In the genomic region with DNA sequence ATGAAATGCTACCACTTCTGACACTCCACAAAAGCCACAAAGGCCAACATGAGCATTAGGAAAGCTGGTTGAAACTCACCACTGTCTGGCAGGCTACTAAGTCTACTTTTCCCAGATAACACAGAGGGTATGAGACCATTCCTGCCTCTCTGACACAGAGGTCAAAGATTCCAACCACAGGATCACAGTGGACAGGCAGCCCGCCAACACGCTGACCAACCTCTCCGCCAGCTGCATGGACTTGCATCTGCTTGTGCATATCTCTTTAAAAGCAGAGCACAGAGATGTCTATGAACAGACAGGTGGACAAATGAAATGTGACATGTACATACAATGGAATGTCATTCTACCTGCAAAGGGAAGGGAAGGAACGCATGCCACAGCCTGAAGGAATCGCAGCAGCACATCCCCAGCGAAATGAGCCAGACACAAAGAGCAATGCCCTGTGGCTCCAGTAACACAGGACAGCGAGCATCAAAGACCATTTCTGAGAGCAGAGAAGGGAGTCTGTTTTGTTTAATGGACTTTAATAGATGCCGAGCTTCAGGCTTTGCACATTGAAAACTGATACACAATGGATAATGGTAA, we compare ENCODE assay signal across 33 mouse cellular contexts. TPM values are rescaled to one million over a fixed set of nuclear protein-coding genes. Genes with fewer than 3 reads are reported as not detected.
DNase-seq lines count a peak whose midpoint lies in the region; ATAC-seq and TF ChIP-seq lines count a peak whose summit lies in the region.
"Had no signal": no experiment of that assay in that cellular context is flagged by ENCODE, and none has a peak within 500 bp of the region (broad histone marks: within the 10 kb centered on the region; RNA-seq: fewer than 3 reads in every experiment).

No protein-coding gene starts in this region.

- no peaks in the 10 kb centered on the region for H3K9me3 ChIP-seq in midbrain, embryonic 14.5 days (ENCODE audit: control insufficient read depth, low read length)
- H3K9me3 ChIP-seq in midbrain, embryonic 11.5 days (ENCODE audit: control insufficient read depth, low read length) = no peaks in the 10 kb centered on the region
- no peaks in the 10 kb centered on the region for H3K9me3 ChIP-seq in embryonic facial prominence, embryonic 10.5 days
- H3K9me3 ChIP-seq in kidney, embryonic 15.5 days (replicated peaks) = no peaks in the 10 kb centered on the region
- H3K9me3 ChIP-seq: embryonic facial prominence, embryonic 13.5 days; forebrain, embryonic 12.5 days; heart, embryonic 15.5 days; liver, embryonic 12.5 days; megakaryocyte, embryonic 14.5 days had no signal

- 46% methylated on average over 8 of the region's 8 CpGs for WGBS in midbrain, embryonic 14.5 days
- WGBS in midbrain, embryonic 11.5 days = 71% methylated on average over 8 of the region's 8 CpGs
- 70% methylated on average over 8 of the region's 8 CpGs for WGBS in embryonic facial prominence, embryonic 10.5 days
- WGBS in kidney, embryonic 15.5 days = 65% methylated on average over 8 of the region's 8 CpGs

- ATAC-seq in midbrain, embryonic 14.5 days (ENCODE audit: low FRiP score, low TSS enrichment) = no peak
- ATAC-seq in midbrain, embryonic 11.5 days (ENCODE audit: low FRiP score) = no peak
- no peak for ATAC-seq in kidney, embryonic 15.5 days (replicated peaks; ENCODE audit: low FRiP score)
- ATAC-seq: forebrain, postnatal 0 days; inflammation-experienced regulatory T-cells, adult 6 months; liver, embryonic 12.5 days; liver, postnatal 0 days had no signal

- TF ChIP-seq CTCF in gastrocnemius, adult 2 months (IDR thresholded peaks at IDR 0.05) = no peak

- H3K36me3 ChIP-seq in midbrain, embryonic 14.5 days (ENCODE audit: control insufficient read depth, insufficient read depth, low read length) = no peaks in the 10 kb centered on the region
- H3K36me3 ChIP-seq in midbrain, embryonic 11.5 days (ENCODE audit: control insufficient read depth, insufficient read depth, low read length) = no peaks in the 10 kb centered on the region
- no peaks in the 10 kb centered on the region for H3K36me3 ChIP-seq in embryonic facial prominence, embryonic 10.5 days (replicated peaks)
- H3K36me3 ChIP-seq in kidney, embryonic 15.5 days = no peaks in the 10 kb centered on the region
- H3K36me3 ChIP-seq: embryonic facial prominence, embryonic 13.5 days; forebrain, embryonic 12.5 days; heart, embryonic 15.5 days; liver, embryonic 12.5 days had no signal

- intact Hi-C loops in heart, postnatal 25 days (cut with DNase I) = no loop called here
- intact Hi-C loops in gastrocnemius, adult 2 months (cut with DNase I) = no loop called here

- no peak overlapping the region for H3K4me2 ChIP-seq in midbrain, embryonic 14.5 days (ENCODE audit: low read length)
- H3K4me2 ChIP-seq in midbrain, embryonic 11.5 days = no peak overlapping the region
- H3K4me2 ChIP-seq in kidney, embryonic 15.5 days = no peak overlapping the region
- H3K4me2 ChIP-seq: embryonic facial prominence, embryonic 13.5 days; forebrain, embryonic 12.5 days; heart, embryonic 15.5 days; hindbrain, embryonic 14.5 days; liver, embryonic 12.5 days had no signal

- H3K27ac ChIP-seq in midbrain, embryonic 14.5 days (replicated peaks; ENCODE audit: low read depth, low read length) = 0 out of 2 replicates have a peak overlapping the region, but pooled peaks have one; percentile 20
- no peak overlapping the region for H3K27ac ChIP-seq in midbrain, embryonic 11.5 days (ENCODE audit: low read depth, low read length)
- no peak overlapping the region for H3K27ac ChIP-seq in embryonic facial prominence, embryonic 10.5 days (replicated peaks)
- H3K27ac ChIP-seq in gastrocnemius, adult 2 months = no peak overlapping the region
- H3K27ac ChIP-seq in kidney, embryonic 15.5 days = no peak overlapping the region
- H3K27ac ChIP-seq: embryonic facial prominence, embryonic 13.5 days; forebrain, embryonic 12.5 days; heart, embryonic 15.5 days; hindbrain, embryonic 14.5 days; liver, embryonic 12.5 days had no signal

- no peak overlapping the region for H3K4me3 ChIP-seq in midbrain, embryonic 14.5 days (replicated peaks; ENCODE audit: low read depth, low read length)
- H3K4me3 ChIP-seq in midbrain, embryonic 11.5 days (ENCODE audit: low read depth, low read length) = no peak overlapping the region
- no peak overlapping the region for H3K4me3 ChIP-seq in embryonic facial prominence, embryonic 10.5 days
- no peak overlapping the region for H3K4me3 ChIP-seq in gastrocnemius, adult 2 months
- H3K4me3 ChIP-seq in kidney, embryonic 15.5 days (replicated peaks) = no peak overlapping the region
- H3K4me3 ChIP-seq: embryonic facial prominence, embryonic 13.5 days; erythroblast, embryonic 14.5 days; forebrain, embryonic 12.5 days; heart, embryonic 15.5 days; liver, embryonic 12.5 days; megakaryocyte, embryonic 14.5 days had no signal

- peak; percentile 84 for DNase-seq in heart, adult 11 months
- no peak for DNase-seq in heart, postnatal 25 days (ENCODE audit: low spot score)
- DNase-seq in midbrain, embryonic 14.5 days = peak; percentile 52
- no peak for DNase-seq in midbrain, embryonic 11.5 days (ENCODE audit: low spot score, missing footprints)
- peak; percentile 22 for DNase-seq in embryonic facial prominence, embryonic 10.5 days (ENCODE audit: low spot score)
- DNase-seq in gastrocnemius, adult 2 months = no peak
- DNase-seq in cerebellum, adult 18-20 months = no peak
- DNase-seq: adrenal gland, postnatal 10 days; cerebellum, adult 11 months; cerebellum, adult 9-11 months; embryo, embryonic 11 days; forebrain, postnatal 0 days; gastrocnemius, postnatal 10 days; heart, postnatal 4 days; kidney, adult 11 months; kidney, postnatal 36 days; layer of hippocampus, postnatal 36 days; left cerebral cortex, postnatal 4 days; liver, postnatal 0 days; lung, postnatal 4 days; right cerebral cortex, adult 18-20 months; spleen, adult 18-20 months; thymus, adult 18-20 months; thymus, postnatal 25 days had no signal

- no peak overlapping the region for H3K9ac ChIP-seq in midbrain, embryonic 14.5 days (replicated peaks; ENCODE audit: low read length)
- no peak overlapping the region for H3K9ac ChIP-seq in midbrain, embryonic 11.5 days (ENCODE audit: low read length)
- H3K9ac ChIP-seq in kidney, embryonic 15.5 days = no peak overlapping the region
- H3K9ac ChIP-seq: embryonic facial prominence, embryonic 13.5 days; forebrain, embryonic 12.5 days; forebrain, postnatal 0 days; heart, embryonic 15.5 days; hindbrain, embryonic 14.5 days; liver, embryonic 12.5 days; liver, postnatal 0 days had no signal

- H3K4me1 ChIP-seq in midbrain, embryonic 14.5 days (ENCODE audit: control insufficient read depth, insufficient read depth, low read length) = peaks cover 8% of the 10 kb centered on the region; the same call in 1 of the 2 replicates
- H3K4me1 ChIP-seq in midbrain, embryonic 11.5 days (ENCODE audit: control insufficient read depth, insufficient read depth, low read length) = no peaks in the 10 kb centered on the region; the same call in 1 of the 2 replicates
- H3K4me1 ChIP-seq in embryonic facial prominence, embryonic 10.5 days = peaks cover 18% of the 10 kb centered on the region
- H3K4me1 ChIP-seq in kidney, embryonic 15.5 days = peaks cover 4% of the 10 kb centered on the region
- H3K4me1 ChIP-seq: liver, embryonic 12.5 days; megakaryocyte, embryonic 14.5 days had no signal

- no peaks in the 10 kb centered on the region for H3K27me3 ChIP-seq in midbrain, embryonic 14.5 days (ENCODE audit: control insufficient read depth, insufficient read depth, low read length)
- no peaks in the 10 kb centered on the region for H3K27me3 ChIP-seq in midbrain, embryonic 11.5 days (ENCODE audit: control insufficient read depth, insufficient read depth, low read length)
- no peaks in the 10 kb centered on the region for H3K27me3 ChIP-seq in embryonic facial prominence, embryonic 10.5 days (replicated peaks; ENCODE audit: low read depth, poor library complexity, severe bottlenecking)
- no peaks in the 10 kb centered on the region for H3K27me3 ChIP-seq in kidney, embryonic 15.5 days
- H3K27me3 ChIP-seq: embryonic facial prominence, embryonic 13.5 days; forebrain, embryonic 12.5 days; heart, embryonic 15.5 days; liver, embryonic 12.5 days had no signal

RNA-seq across cellular contexts. Expression of a gene that starts 59.6 kb away (rescaled TPM):
- total RNA-seq in heart, postnatal 25 days (2021) = 1 to 10 TPM; 5.0 to 5.1 TPM
- 21.1 and 22.0 TPM in 2 replicates for polyA plus RNA-seq in midbrain, embryonic 14.5 days (2014; fragmentation: Nextera tagmentation; extraction: Ambion mirVana)
- 6.7 and 7.7 TPM in 2 replicates for polyA plus RNA-seq in midbrain, embryonic 11.5 days (2014; fragmentation: Nextera tagmentation; extraction: Ambion mirVana)
- polyA plus RNA-seq in embryonic facial prominence, embryonic 10.5 days (2016; fragmentation: Nextera tagmentation; extraction: Ambion mirVana) = 8.4 and 9.6 TPM in 2 replicates
- 1 to 10 TPM; 2.8 to 3.3 TPM for total RNA-seq in gastrocnemius, adult 2 months (2021)
- 39.8 and 45.3 TPM in 2 replicates for polyA plus RNA-seq in kidney, embryonic 15.5 days (2015; fragmentation: Nextera tagmentation; extraction: Ambion mirVana)

Comparison
In these comparisons a context has a peak if more than half of its experiments do, and no peak if none do; other contexts are left out.
1. DNase-seq: peak in heart, adult 11 months (single experiment), midbrain, embryonic 14.5 days (single experiment) and embryonic facial prominence, embryonic 10.5 days (single experiment); none in heart, postnatal 25 days (single experiment), midbrain, embryonic 11.5 days (single experiment), gastrocnemius, adult 2 months (single experiment) and cerebellum, adult 18-20 months (0 of 2).